Mouse (Mus musculus): ENCODE measurements around the gene Odf3l1. TPM values are rescaled to one million over a fixed set of nuclear protein-coding genes. Genes with fewer than 3 reads are reported as not detected.

Gene Odf3l1
- polyA plus RNA-seq, 1 experiment from 2014 or later: 0.20 TPM

DNA sequence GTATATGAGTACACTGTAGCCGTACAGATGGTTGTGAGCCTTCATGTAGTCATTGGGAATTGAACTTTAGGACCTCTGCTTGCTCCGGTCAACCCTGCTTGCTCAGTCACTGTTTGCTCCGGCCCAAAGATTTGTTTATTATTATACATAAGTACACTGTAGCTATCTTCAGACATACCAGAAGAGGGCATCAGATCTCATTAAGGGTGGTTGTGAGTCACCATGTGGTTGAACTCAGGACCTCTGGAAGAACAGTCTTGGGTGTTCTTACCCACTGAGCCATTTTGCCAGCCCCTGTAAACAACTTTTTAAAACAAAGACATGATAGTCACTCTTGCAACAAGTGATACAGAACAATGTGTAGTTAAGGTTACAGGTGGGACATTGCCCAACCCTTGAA, 32.6 kb downstream of the Odf3l1 start:
- Histone ChIP-seq H3K4me1 (ENCODE audit: control insufficient read depth, insufficient read depth, low read length) (no peaks in the 10 kb centered on the region), H3K27me3 (ENCODE audit: control insufficient read depth, insufficient read depth, low read length) (no peaks in the 10 kb centered on the region), H3K4me2 (replicated peaks; ENCODE audit: low read depth, low read length) (no peak overlapping the region), H3K4me3 (ENCODE audit: low read length) (no peak overlapping the region), H3K27ac (ENCODE audit: low read depth, low read length) (no peak overlapping the region), H3K36me3 (ENCODE audit: control insufficient read depth, insufficient read depth, low read length) (no peaks in the 10 kb centered on the region), H3K9ac (ENCODE audit: low read depth, low read length) (no peak overlapping the region), H3K9me3 (ENCODE audit: control insufficient read depth, low read length) (no peaks in the 10 kb centered on the region)
- WGBS: 86% methylated on average over 3 of the region's 3 CpGs
- no peak for ATAC-seq (ENCODE audit: low FRiP score, low TSS enrichment)

DNA sequence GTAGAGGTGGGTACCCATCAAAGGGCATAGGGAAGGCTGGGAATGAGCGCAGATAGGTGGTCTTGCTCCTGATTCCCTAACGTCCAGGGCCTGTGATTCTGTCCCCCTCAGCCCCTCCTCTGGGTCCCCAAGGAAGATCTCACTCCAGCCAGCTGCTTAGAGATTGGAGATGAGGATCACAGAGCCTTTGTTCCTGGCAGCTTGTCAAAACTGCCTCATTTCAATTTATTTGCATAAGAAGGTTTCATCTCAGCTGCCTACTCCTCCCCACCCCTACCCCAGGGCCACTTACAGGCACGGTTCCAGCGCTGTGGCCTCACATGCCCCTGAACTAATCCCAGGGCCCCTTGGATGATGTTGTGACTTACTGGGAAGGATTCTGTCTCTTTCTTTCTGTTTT, 34.3 kb downstream of the Odf3l1 start:
- peaks cover 8% of the 10 kb centered on the region; the same call in 1 of the 2 replicates for H3K4me1 ChIP-seq (ENCODE audit: control insufficient read depth, insufficient read depth, low read length)
- H3K36me3 ChIP-seq (ENCODE audit: control insufficient read depth, insufficient read depth, low read length): no peaks in the 10 kb centered on the region
- ATAC-seq (ENCODE audit: low FRiP score, low TSS enrichment): no peak
- 44% methylated on average over 4 of the region's 4 CpGs for WGBS
- H3K9me3 ChIP-seq (ENCODE audit: control insufficient read depth, low read length): no peaks in the 10 kb centered on the region
- H3K4me2 ChIP-seq (replicated peaks; ENCODE audit: low read depth, low read length): no peak overlapping the region
- no peak overlapping the region for H3K4me3 ChIP-seq (ENCODE audit: low read length)
- H3K27ac ChIP-seq (ENCODE audit: low read depth, low read length): no peak overlapping the region
- no peak overlapping the region for H3K9ac ChIP-seq (ENCODE audit: low read depth, low read length)
- H3K27me3 ChIP-seq (ENCODE audit: control insufficient read depth, insufficient read depth, low read length): no peaks in the 10 kb centered on the region

DNA sequence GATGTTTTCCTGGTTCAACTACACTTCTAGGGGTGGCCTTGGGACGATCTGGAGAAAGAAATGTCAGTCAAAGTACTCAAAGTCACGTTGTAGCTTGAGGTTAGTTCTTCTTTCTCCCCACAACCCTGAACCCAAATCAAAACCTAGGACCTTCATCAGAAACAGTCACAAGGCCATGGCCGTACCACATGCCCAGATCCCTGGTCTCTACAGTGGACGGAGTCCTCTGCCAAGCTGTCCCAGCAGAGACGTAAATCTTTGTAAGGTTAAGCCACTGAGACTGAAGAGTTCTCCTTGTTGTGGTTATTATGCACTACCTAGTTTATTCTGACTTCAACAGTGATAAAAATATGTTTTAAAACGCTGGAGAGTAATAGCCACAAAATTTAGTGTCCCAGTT, 35.6 kb downstream of the Odf3l1 start:
- Histone ChIP-seq H3K9ac (ENCODE audit: low read depth, low read length) (no peak overlapping the region), H3K36me3 (ENCODE audit: control insufficient read depth, insufficient read depth, low read length) (no peaks in the 10 kb centered on the region), H3K4me1 (ENCODE audit: control insufficient read depth, insufficient read depth, low read length) (peaks cover 11% of the 10 kb centered on the region; the same call in 1 of the 2 replicates), H3K4me3 (ENCODE audit: low read length) (no peak overlapping the region), H3K27me3 (ENCODE audit: control insufficient read depth, insufficient read depth, low read length) (no peaks in the 10 kb centered on the region), H3K4me2 (replicated peaks; ENCODE audit: low read depth, low read length) (no peak overlapping the region), H3K27ac (ENCODE audit: low read depth, low read length) (no peak overlapping the region), H3K9me3 (ENCODE audit: control insufficient read depth, low read length) (no peaks in the 10 kb centered on the region)
- WGBS: 79% methylated on average over 6 of the region's 6 CpGs
- ATAC-seq (ENCODE audit: low FRiP score, low TSS enrichment): no peak

DNA sequence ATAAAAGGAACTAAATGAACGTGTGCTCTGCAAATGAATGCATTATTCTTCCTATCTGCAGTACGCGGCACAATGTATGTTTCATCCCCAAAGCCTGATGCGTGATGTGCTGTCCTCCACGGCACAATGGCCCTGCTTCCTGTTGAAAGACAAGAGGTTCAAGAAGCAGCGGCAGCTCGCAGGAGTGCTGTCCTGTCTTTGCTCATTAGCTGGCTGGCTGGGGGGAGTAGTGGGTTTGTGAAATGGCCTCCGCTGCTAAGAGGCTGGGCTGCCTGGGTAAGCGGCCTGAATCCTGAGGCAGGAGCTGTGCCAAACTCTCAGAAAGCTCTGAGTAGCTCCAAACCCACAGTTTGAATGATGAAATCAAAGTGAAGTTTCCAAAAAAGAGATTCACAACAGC, 36.3 kb downstream of the Odf3l1 start:
- 40% methylated on average over 9 of the region's 9 CpGs for WGBS
- Histone ChIP-seq H3K4me1 (ENCODE audit: control insufficient read depth, insufficient read depth, low read length) (peaks cover 11% of the 10 kb centered on the region; the same call in 1 of the 2 replicates), H3K27me3 (ENCODE audit: control insufficient read depth, insufficient read depth, low read length) (no peaks in the 10 kb centered on the region), H3K27ac (ENCODE audit: low read depth, low read length) (no peak overlapping the region), H3K36me3 (ENCODE audit: control insufficient read depth, insufficient read depth, low read length) (no peaks in the 10 kb centered on the region), H3K9ac (ENCODE audit: low read depth, low read length) (no peak overlapping the region), H3K4me2 (replicated peaks; ENCODE audit: low read depth, low read length) (no peak overlapping the region), H3K9me3 (ENCODE audit: control insufficient read depth, low read length) (no peaks in the 10 kb centered on the region), H3K4me3 (ENCODE audit: low read length) (no peak overlapping the region)
- no peak for ATAC-seq (ENCODE audit: low FRiP score, low TSS enrichment)

DNA sequence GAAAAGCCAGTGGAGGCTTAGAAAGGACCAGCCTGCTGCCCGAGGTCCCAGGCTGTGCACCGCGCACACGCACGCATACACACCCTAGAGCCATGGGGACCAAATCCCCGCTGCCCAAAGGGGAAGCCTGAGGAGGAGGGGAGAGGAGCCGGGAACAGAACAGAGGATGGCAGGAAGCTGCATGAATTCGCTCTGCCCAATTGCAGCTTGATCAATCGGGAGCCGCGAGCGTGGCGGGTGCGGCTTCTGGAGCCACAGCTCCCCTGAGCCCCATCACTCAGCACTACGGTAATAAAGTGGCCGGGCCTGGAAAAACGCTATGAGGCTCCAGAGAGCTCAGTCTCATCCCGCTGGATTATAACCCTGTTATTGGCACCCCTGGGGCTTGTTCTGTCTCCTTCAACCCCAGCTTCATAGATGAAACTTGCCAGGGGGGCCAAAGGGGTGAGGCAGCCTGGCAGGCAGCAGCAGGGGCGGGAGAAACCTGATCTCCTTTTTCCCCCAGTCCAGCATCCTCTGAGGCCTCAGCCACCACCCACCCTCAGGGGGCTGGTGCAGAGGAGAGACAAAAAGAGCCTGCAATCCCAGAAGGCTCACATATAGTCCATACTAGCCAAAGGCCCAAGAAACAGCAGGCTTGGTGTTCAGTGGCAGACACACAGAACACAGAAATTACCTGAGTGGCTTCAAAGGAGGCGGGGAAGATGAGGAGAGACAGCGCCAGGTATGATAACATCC, 38.8 kb downstream of the Odf3l1 start:
- no peaks in the 10 kb centered on the region for H3K9me3 ChIP-seq (ENCODE audit: control insufficient read depth, low read length)
- no peaks in the 10 kb centered on the region for H3K36me3 ChIP-seq (ENCODE audit: control insufficient read depth, insufficient read depth, low read length)
- ATAC-seq (ENCODE audit: low FRiP score, low TSS enrichment): peak; percentile 79
- H3K4me3 ChIP-seq (ENCODE audit: low read length): peak overlapping the region; percentile 25; the same call in 1 of the 2 replicates
- no peaks in the 10 kb centered on the region for H3K27me3 ChIP-seq (ENCODE audit: control insufficient read depth, insufficient read depth, low read length)
- H3K27ac ChIP-seq (ENCODE audit: low read depth, low read length): no peak overlapping the region
- H3K4me2 ChIP-seq (replicated peaks; ENCODE audit: low read depth, low read length): peak overlapping the region; percentile 43
- 11% methylated on average over 21 of the region's 21 CpGs for WGBS
- H3K9ac ChIP-seq (ENCODE audit: low read depth, low read length): no peak overlapping the region
- H3K4me1 ChIP-seq (ENCODE audit: control insufficient read depth, insufficient read depth, low read length): peaks cover 11% of the 10 kb centered on the region; the same call in 1 of the 2 replicates

DNA sequence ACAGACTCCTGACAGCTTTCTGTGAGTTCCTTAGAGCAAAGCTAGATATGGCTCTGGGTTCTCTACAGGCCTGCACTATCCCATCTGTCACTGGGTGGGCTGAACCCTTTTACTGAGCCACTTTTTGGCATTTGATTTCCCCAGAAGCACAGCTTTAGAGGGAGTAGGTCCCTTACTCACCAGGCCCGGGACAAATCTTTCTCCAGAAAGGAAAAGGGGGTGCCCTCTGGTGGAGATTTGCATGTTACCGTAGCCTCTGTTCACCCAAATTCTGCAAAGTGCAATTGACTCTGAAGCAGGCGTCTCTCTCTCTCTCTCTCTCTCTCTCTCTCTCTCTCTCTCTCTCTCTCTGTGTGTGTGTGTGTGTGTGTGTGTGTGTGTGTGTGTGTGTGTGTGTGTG, 39.6 kb downstream of the Odf3l1 start:
- peaks cover 11% of the 10 kb centered on the region; the same call in 1 of the 2 replicates for H3K4me1 ChIP-seq (ENCODE audit: control insufficient read depth, insufficient read depth, low read length)
- no peaks in the 10 kb centered on the region for H3K9me3 ChIP-seq (ENCODE audit: control insufficient read depth, low read length)
- no peak overlapping the region for H3K4me3 ChIP-seq (ENCODE audit: low read length)
- WGBS: 6% methylated on average over 3 of the region's 3 CpGs
- no peak for ATAC-seq (ENCODE audit: low FRiP score, low TSS enrichment)
- H3K27ac ChIP-seq (ENCODE audit: low read depth, low read length): no peak overlapping the region
- no peak overlapping the region for H3K9ac ChIP-seq (ENCODE audit: low read depth, low read length)
- no peaks in the 10 kb centered on the region for H3K27me3 ChIP-seq (ENCODE audit: control insufficient read depth, insufficient read depth, low read length)
- H3K36me3 ChIP-seq (ENCODE audit: control insufficient read depth, insufficient read depth, low read length): no peaks in the 10 kb centered on the region
- H3K4me2 ChIP-seq (replicated peaks; ENCODE audit: low read depth, low read length): no peak overlapping the region

DNA sequence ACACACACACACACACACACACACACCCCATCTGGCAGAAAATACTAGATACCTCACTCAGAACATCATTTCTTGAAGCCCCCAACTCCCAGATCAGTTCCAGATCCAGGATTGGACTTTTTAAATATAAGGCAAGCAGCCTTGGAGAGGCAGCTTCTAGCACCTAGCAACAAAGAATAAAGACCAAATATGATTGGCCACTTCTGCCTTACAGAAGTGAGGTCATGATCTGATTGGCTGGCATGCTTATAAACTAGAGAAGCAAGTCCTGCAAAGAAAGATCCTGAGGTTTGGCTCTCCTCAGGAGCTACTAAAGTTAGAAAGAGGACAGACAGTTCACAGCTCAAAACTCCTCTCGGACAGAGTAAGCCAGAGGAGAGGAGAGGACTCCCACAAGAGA, 53.6 kb downstream of the Odf3l1 start:
- no peak for ATAC-seq (ENCODE audit: low FRiP score, low TSS enrichment)
- Histone ChIP-seq H3K4me1 (ENCODE audit: control insufficient read depth, insufficient read depth, low read length) (no peaks in the 10 kb centered on the region), H3K9ac (ENCODE audit: low read depth, low read length) (no peak overlapping the region), H3K4me3 (ENCODE audit: low read length) (no peak overlapping the region), H3K36me3 (ENCODE audit: control insufficient read depth, insufficient read depth, low read length) (no peaks in the 10 kb centered on the region), H3K4me2 (replicated peaks; ENCODE audit: low read depth, low read length) (no peak overlapping the region), H3K27ac (ENCODE audit: low read depth, low read length) (no peak overlapping the region), H3K9me3 (ENCODE audit: control insufficient read depth, low read length) (peaks cover 4% of the 10 kb centered on the region; the same call in 1 of the 2 replicates), H3K27me3 (ENCODE audit: control insufficient read depth, insufficient read depth, low read length) (no peaks in the 10 kb centered on the region)
- WGBS: 77% methylated on average over 1 of the region's 1 CpGs

DNA sequence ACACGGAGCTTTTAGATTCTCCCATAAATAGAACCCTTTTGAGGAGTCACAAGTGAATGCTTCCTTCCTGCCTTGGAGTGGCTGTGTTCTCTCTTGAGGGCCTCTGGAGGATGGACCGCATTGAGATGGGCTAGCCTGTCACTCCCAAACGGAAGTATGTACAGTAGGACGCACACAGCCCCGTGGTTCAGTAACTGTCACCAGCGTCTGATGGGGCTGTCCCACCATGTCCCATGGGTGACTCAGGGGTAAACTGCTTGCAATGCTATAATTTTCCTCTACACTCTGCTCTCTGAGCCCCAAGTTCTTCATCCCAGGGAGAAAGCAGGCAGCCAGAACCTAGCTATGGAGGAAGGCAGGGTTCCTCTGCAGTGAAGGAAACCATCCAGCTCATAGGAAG, 56.5 kb downstream of the Odf3l1 start:
- no peaks in the 10 kb centered on the region for H3K4me1 ChIP-seq (ENCODE audit: control insufficient read depth, insufficient read depth, low read length)
- WGBS: 89% methylated on average over 6 of the region's 6 CpGs
- H3K4me3 ChIP-seq (ENCODE audit: low read length): no peak overlapping the region
- H3K27ac ChIP-seq (ENCODE audit: low read depth, low read length): no peak overlapping the region
- H3K36me3 ChIP-seq (ENCODE audit: control insufficient read depth, insufficient read depth, low read length): no peaks in the 10 kb centered on the region
- no peaks in the 10 kb centered on the region for H3K27me3 ChIP-seq (ENCODE audit: control insufficient read depth, insufficient read depth, low read length)
- H3K9ac ChIP-seq (ENCODE audit: low read depth, low read length): no peak overlapping the region
- no peak for ATAC-seq (ENCODE audit: low FRiP score, low TSS enrichment)
- peaks cover 4% of the 10 kb centered on the region; the same call in 1 of the 2 replicates for H3K9me3 ChIP-seq (ENCODE audit: control insufficient read depth, low read length)
- H3K4me2 ChIP-seq (replicated peaks; ENCODE audit: low read depth, low read length): no peak overlapping the region

DNA sequence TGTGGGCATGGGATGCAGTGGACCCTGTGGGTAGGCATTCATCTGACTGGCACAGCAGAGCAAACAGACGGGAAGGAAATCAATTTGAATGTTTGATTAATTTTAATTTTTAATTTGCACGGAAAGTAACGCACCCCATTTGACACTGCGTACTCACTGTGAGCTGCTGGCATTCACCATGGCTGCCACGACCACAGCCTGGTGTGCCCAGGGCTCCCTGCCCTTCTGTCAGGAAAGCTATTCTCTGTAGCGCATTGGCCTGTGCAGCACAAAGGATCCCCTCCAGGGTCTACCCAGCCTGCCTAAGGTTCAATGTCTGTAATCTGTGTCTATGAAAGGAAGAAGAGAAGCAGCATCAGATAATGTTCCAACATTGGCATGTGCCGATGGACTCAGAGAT, 61.3 kb downstream of the Odf3l1 start:
- H3K27me3 ChIP-seq (ENCODE audit: control insufficient read depth, insufficient read depth, low read length): 0 out of 2 replicates have a peak, but pooled peaks cover 5% of the 10 kb centered on the region
- no peak overlapping the region for H3K27ac ChIP-seq (ENCODE audit: low read depth, low read length)
- ATAC-seq (ENCODE audit: low FRiP score, low TSS enrichment): no peak
- H3K9me3 ChIP-seq (ENCODE audit: control insufficient read depth, low read length): no peaks in the 10 kb centered on the region
- H3K4me3 ChIP-seq (ENCODE audit: low read length): no peak overlapping the region
- no peaks in the 10 kb centered on the region for H3K4me1 ChIP-seq (ENCODE audit: control insufficient read depth, insufficient read depth, low read length)
- no peak overlapping the region for H3K9ac ChIP-seq (ENCODE audit: low read depth, low read length)
- H3K36me3 ChIP-seq (ENCODE audit: control insufficient read depth, insufficient read depth, low read length): no peaks in the 10 kb centered on the region
- WGBS: 93% methylated on average over 7 of the region's 7 CpGs
- H3K4me2 ChIP-seq (replicated peaks; ENCODE audit: low read depth, low read length): no peak overlapping the region

Measured in kidney, embryonic 14.5 days (tissue).